ENCODE assay signal across 8 mouse cellular contexts in genomic region chr11:116131349-116132170, GRCm38 (mm10). TPM values are rescaled to one million over a fixed set of nuclear protein-coding genes. Genes with fewer than 3 reads are reported as not detected.
A peak's percentile ranks its signal among the peaks of the same experiment; 100 is the strongest.
DNase-seq lines count a peak whose midpoint lies in the region; ATAC-seq and TF ChIP-seq lines count a peak whose summit lies in the region.

No protein-coding gene starts in this region.

- peaks cover 14% of the 10 kb centered on the region for H3K36me3 ChIP-seq in spleen, adult 2 months (ENCODE audit: control insufficient read depth, insufficient read depth, low read length)
- peaks cover 51% of the 10 kb centered on the region for H3K36me3 ChIP-seq in liver, embryonic 13.5 days

- H3K4me1 ChIP-seq in spleen, adult 2 months (ENCODE audit: control insufficient read depth, insufficient read depth, insufficient read length), result peaks cover 7% of the 10 kb centered on the region; the same call in 1 of the 2 replicates
- peaks cover 50% of the 10 kb centered on the region for H3K4me1 ChIP-seq in liver, embryonic 13.5 days (replicated peaks)

- 78% methylated on average over 15 of the region's 15 CpGs for WGBS in spleen, adult 2 months
- 78% methylated on average over 15 of the region's 15 CpGs for WGBS in liver, embryonic 13.5 days (ENCODE audit: insufficient replicate concordance)

- H3K4me3 ChIP-seq in spleen, adult 2 months (ENCODE audit: extremely low read depth, insufficient read depth, insufficient read length), result peak overlapping the region; percentile 67; the same call in 1 of the 2 replicates
- H3K4me3 ChIP-seq in liver, embryonic 13.5 days (replicated peaks), result peak overlapping the region; percentile 66

- peak; percentile 25 for DNase-seq in cerebellum, adult 11 months
- no peak for DNase-seq in cerebellum, postnatal 4 days (ENCODE audit: low spot score in 2 of 2)
- no peak for DNase-seq in spleen, adult 2 months (ENCODE audit: low read depth in 1 of 2, low spot score in 2 of 2)
- DNase-seq in spleen, adult 18-20 months, result no peak
- no peak for DNase-seq in liver, embryonic 13.5 days
- DNase-seq in T-cell, adult 2 months (ENCODE audit: low spot score), result no peak
- no peak for DNase-seq in thymus, postnatal 25 days
- DNase-seq in natural killer cell, adult 2 months (ENCODE audit: low spot score in 2 of 2), result no peak

- no peaks in the 10 kb centered on the region for H3K9me3 ChIP-seq in liver, embryonic 13.5 days (replicated peaks)

- peak overlapping the region; percentile 82 for H3K4me2 ChIP-seq in liver, embryonic 13.5 days

- no peaks in the 10 kb centered on the region for H3K27me3 ChIP-seq in spleen, adult 2 months (ENCODE audit: control insufficient read depth, insufficient read depth, low read length)
- no peaks in the 10 kb centered on the region for H3K27me3 ChIP-seq in liver, embryonic 13.5 days

- TF ChIP-seq POLR2A in spleen, adult 2 months (IDR thresholded peaks at IDR 0.05; ENCODE audit: low read depth, low read length), result no peak

- H3K9ac ChIP-seq in liver, embryonic 13.5 days, result peak overlapping the region; percentile 76

- no peak for ATAC-seq in liver, embryonic 13.5 days (ENCODE audit: low read depth)

- peak overlapping the region; percentile 94 for H3K27ac ChIP-seq in spleen, adult 2 months (ENCODE audit: insufficient read depth, low read length)
- peak overlapping the region; percentile 78 for H3K27ac ChIP-seq in liver, embryonic 13.5 days

- TF ChIP-seq CTCF in spleen, adult 2 months (IDR thresholded peaks at IDR 0.05; ENCODE audit: extremely low read depth, insufficient read depth, insufficient read length, insufficient replicate concordance), result no peak

RNA-seq across cellular contexts. Expression of gene Trim65, which starts 0.6 kb away (rescaled TPM):
- 23.7 and 26.0 TPM in 2 replicates for polyA plus RNA-seq in spleen, adult 2 months (2012; rRNA removed)
- polyA plus RNA-seq in liver, embryonic 13.5 days (2015; fragmentation: Nextera tagmentation; extraction: Ambion mirVana), result 1.1 and 1.4 TPM in 2 replicates

RNA-seq across cellular contexts. Expression of gene Trim47, which starts 4.5 kb away (rescaled TPM):
- polyA plus RNA-seq in spleen, adult 2 months (2012; rRNA removed), result 19.4 and 26.1 TPM in 2 replicates
- polyA plus RNA-seq in liver, embryonic 13.5 days (2015; fragmentation: Nextera tagmentation; extraction: Ambion mirVana), result 3.7 and 4.0 TPM in 2 replicates

RNA-seq across cellular contexts. Expression of gene Mrpl38, which starts 7.1 kb away (rescaled TPM):
- 37.3 and 40.3 TPM in 2 replicates for polyA plus RNA-seq in spleen, adult 2 months (2012; rRNA removed)
- polyA plus RNA-seq in liver, embryonic 13.5 days (2015; fragmentation: Nextera tagmentation; extraction: Ambion mirVana), result 66.6 and 70.9 TPM in 2 replicates

RNA-seq across cellular contexts. Expression of gene Fbf1, which starts 36.4 kb away (rescaled TPM):
- polyA plus RNA-seq in spleen, adult 2 months (2012; rRNA removed), result 13.3 and 14.0 TPM in 2 replicates
- polyA plus RNA-seq in liver, embryonic 13.5 days (2015; fragmentation: Nextera tagmentation; extraction: Ambion mirVana), result 7.0 and 9.0 TPM in 2 replicates

RNA-seq across cellular contexts. Expression of gene Wbp2, which starts 44.8 kb away (rescaled TPM):
- polyA plus RNA-seq in spleen, adult 2 months (2012; rRNA removed), result 135 and 162 TPM in 2 replicates
- polyA plus RNA-seq in liver, embryonic 13.5 days (2015; fragmentation: Nextera tagmentation; extraction: Ambion mirVana), result 58.9 and 81.2 TPM in 2 replicates

Comparison
In these comparisons a context has a peak if more than half of its experiments do, and no peak if none do; other contexts are left out.
1. RNA of gene Trim65, which starts 0.6 kb away (polyA plus RNA-seq): 23.7 to 26.0 TPM in spleen, adult 2 months; 1.1 to 1.4 TPM in liver, embryonic 13.5 days; every median in the first group is over 10 times any median in the second.